Mouse (Mus musculus) midbrain, embryonic 16.5 days (tissue): ENCODE measurements around the gene Hus1b. TPM values are rescaled to one million over a fixed set of nuclear protein-coding genes. Genes with fewer than 3 reads are reported as not detected.

Experiments used
- ATAC-seq: fragments of 200-750 bp; cut with Nextera tagmentation; 2 replicates; pipeline ENCODE4 v1.8.0; 2017; ENCODE audit warnings: moderate TSS enrichment
- H3K27ac ChIP-seq: fragments of 300-500 bp; sonication (generic); 2 replicates; pipeline ENCODE4 v1.5.1; 2014; ENCODE audit warnings: mild to moderate bottlenecking, low read length, mixed read lengths
- H3K27me3 ChIP-seq: fragments of 300-500 bp; sonication (generic); 2 replicates; pipeline ENCODE4 v1.6.1; 2014; ENCODE audit warnings: low read depth, low read length, mixed read lengths; ENCODE audit not compliant: control insufficient read depth, insufficient read depth
- H3K36me3 ChIP-seq: fragments of 300-500 bp; sonication (generic); 2 replicates; pipeline ENCODE4 v1.6.1; 2014; ENCODE audit warnings: mild to moderate bottlenecking, low read length, moderate library complexity, mixed read lengths; ENCODE audit not compliant: control insufficient read depth, insufficient read depth
- H3K4me1 ChIP-seq: fragments of 300-500 bp; sonication (generic); 2 replicates; pipeline ENCODE4 v1.6.1; 2014; ENCODE audit warnings: mild to moderate bottlenecking, low read length, mixed read lengths; ENCODE audit not compliant: control insufficient read depth, insufficient read depth
- H3K4me2 ChIP-seq: fragments of 300-500 bp; sonication (generic); 2 replicates; pipeline ENCODE4 v1.6.1; 2014; ENCODE audit warnings: mild to moderate bottlenecking, low read length, mixed read lengths
- H3K4me3 ChIP-seq: fragments of 300-500 bp; sonication (generic); 2 replicates; pipeline ENCODE4 v1.5.1; 2014; ENCODE audit warnings: low read depth, mild to moderate bottlenecking, low read length, moderate library complexity, mixed read lengths
- H3K9ac ChIP-seq: fragments of 300-500 bp; sonication (generic); 2 replicates; pipeline ENCODE4 v1.6.1; 2014; ENCODE audit warnings: low read depth, low read length, mixed read lengths
- H3K9me3 ChIP-seq: fragments of 300-500 bp; sonication (generic); replicated peaks from 2 replicates; pipeline ENCODE4 v1.6.1; 2014; ENCODE audit warnings: mild to moderate bottlenecking, low read length, mixed read lengths; ENCODE audit not compliant: control insufficient read depth, poor library complexity, severe bottlenecking
- WGBS: fragments of 180-500 bp; shearing (Covaris S2); extraction: QIAGEN DNeasy Blood & Tissue Kit; methylation state at CpG from one replicate; pipeline ENCODE4 v1.1.7; 2014; 5-methylcytosine and 5-hydroxymethylcytosine counted together
- polyA plus RNA-seq: library from polyadenylated mRNA; unstranded; fragments of >200 nt; fragmentation: Nextera tagmentation; extraction: Ambion mirVana; gene quantifications from 2 replicates; pipeline ENCODE4 v1.2.1, GENCODE M21; 2015

Hus1b gene
- polyA plus RNA-seq, 1 experiment from 2014 or later: not detected

DNA sequence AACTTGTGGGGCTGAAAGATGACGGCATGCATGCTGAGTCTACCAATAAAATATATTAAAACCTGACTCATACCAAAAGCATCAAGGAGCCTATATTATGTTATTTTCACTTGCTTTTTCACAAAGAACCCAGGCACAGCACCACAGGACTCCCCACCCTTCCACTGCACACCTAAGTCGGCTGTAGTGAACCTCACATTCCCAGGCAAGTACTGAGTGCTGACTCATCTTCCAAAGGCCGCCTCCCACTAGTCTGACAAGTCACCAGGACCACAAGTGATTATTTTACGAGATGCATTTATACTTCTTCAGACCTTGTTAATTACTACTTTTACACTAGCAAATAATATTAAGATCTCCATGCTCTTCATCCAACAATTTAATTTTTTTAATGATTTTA, 15.9 kb downstream of the Hus1b start:
- WGBS: 83% methylated on average over 4 of the region's 4 CpGs

DNA sequence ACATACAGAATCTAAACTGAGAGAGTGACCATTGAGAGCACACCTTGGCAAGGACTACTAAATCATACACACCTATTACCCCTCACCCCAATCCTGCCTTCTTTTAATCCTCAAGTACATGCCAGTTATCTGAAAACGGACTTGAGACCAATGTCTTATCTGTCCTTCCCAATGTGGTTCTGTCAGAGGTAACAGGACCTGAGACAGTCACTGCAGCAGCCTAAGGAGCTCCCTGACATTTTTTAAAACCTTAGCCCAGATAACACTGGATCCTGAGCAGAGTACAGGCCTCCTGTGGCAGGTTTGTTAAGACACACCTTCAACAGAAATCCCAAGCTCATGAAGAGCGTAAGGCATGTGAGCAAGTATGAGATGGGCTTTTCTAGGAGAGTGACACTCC, 18.4 kb downstream of the Hus1b start:
- no peak overlapping the region for H3K27ac ChIP-seq
- WGBS: 96% methylated on average over 2 of the region's 2 CpGs

More for the DNA sequence above, 15.9 kb downstream of the Hus1b start:
- no peak for ATAC-seq
- H3K27ac ChIP-seq: no peak overlapping the region
- no peak overlapping the region for H3K4me3 ChIP-seq
- peaks cover 5% of the 10 kb centered on the region; the same call in 1 of the 2 replicates for H3K36me3 ChIP-seq
- H3K4me1 ChIP-seq: no peaks in the 10 kb centered on the region
- H3K4me2 ChIP-seq: no peak overlapping the region
- H3K9me3 ChIP-seq: no peaks in the 10 kb centered on the region
- no peak overlapping the region for H3K9ac ChIP-seq
- H3K27me3 ChIP-seq: no peaks in the 10 kb centered on the region

DNA sequence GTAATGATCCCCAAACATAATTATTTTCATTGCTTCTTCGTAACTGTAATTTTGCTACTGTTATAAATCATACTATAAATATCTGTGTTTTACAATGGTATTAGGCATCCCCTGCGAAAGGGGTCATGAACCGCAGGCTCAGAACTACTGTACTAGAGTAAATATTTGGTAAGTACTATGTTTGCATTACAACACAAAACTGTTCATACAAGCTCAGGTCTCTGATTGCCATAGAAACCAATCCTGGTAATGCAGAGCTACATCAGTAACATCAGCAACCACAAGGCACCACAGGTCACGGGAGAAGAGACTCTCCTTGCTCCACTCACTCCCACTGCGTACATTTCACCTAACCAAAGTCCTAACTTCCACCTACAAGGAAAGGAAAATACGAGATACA, 23.3 kb downstream of the Hus1b start:
- peaks cover 11% of the 10 kb centered on the region; the same call in 1 of the 2 replicates for H3K36me3 ChIP-seq
- no peak overlapping the region for H3K27ac ChIP-seq
- H3K27me3 ChIP-seq: no peaks in the 10 kb centered on the region
- no peak overlapping the region for H3K4me2 ChIP-seq
- no peak overlapping the region for H3K4me3 ChIP-seq
- no peak for ATAC-seq
- no peaks in the 10 kb centered on the region for H3K9me3 ChIP-seq
- 88% methylated on average over 6 of the region's 6 CpGs for WGBS
- no peaks in the 10 kb centered on the region for H3K4me1 ChIP-seq
- no peak overlapping the region for H3K9ac ChIP-seq

More for the DNA sequence above, 18.4 kb downstream of the Hus1b start:
- peaks cover 13% of the 10 kb centered on the region for H3K36me3 ChIP-seq
- H3K9ac ChIP-seq: no peak overlapping the region
- no peak overlapping the region for H3K4me3 ChIP-seq
- H3K4me1 ChIP-seq: no peaks in the 10 kb centered on the region
- H3K27me3 ChIP-seq: no peaks in the 10 kb centered on the region
- no peak for ATAC-seq
- no peak overlapping the region for H3K4me2 ChIP-seq
- H3K9me3 ChIP-seq: no peaks in the 10 kb centered on the region

DNA sequence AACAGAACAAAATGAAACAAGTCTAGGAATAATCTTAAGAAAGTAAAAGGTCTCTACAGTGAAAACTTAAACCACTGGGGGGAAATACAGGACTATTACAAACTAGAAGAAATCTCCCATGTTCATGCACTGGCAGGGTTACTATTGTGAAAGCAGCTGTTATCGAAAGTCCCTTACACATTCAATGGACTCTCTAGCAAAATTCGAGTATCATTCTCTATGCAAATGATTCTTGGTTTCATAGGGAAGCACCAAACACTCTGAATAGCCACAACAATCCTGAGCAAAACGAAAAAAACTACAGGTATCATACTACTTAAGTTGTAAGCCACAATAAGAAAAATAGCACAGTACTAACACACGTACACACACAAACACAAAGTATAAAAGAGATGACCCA, 25.6 kb downstream of the Hus1b start:
- H3K4me2 ChIP-seq: no peak overlapping the region
- 89% methylated on average over 4 of the region's 4 CpGs for WGBS
- H3K4me1 ChIP-seq: no peaks in the 10 kb centered on the region
- H3K27me3 ChIP-seq: no peaks in the 10 kb centered on the region
- H3K36me3 ChIP-seq: peaks cover 14% of the 10 kb centered on the region; the same call in 1 of the 2 replicates
- no peak overlapping the region for H3K9ac ChIP-seq
- no peak overlapping the region for H3K4me3 ChIP-seq
- ATAC-seq: no peak
- H3K9me3 ChIP-seq: no peaks in the 10 kb centered on the region
- no peak overlapping the region for H3K27ac ChIP-seq

DNA sequence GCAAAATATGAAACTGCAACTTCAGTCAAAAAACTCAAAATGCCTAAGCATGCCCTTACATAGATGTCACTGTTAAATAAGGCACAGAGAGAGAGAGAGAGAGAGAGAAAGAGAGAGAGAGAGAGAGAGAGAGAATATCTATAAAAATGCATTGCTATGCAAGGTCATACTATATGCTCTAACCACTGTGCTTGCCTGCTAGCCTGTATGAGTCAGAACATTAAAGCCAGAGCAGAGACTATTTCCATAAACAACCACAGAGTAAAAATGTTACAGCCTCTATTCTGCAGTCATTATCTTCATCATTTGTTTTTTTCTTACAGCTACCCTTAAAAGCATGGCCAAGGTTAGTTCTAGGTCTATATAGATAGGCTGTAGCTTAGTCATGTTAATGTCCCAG, 33.8 kb downstream of the Hus1b start:
- Histone ChIP-seq H3K9ac (no peak overlapping the region), H3K27ac (no peak overlapping the region), H3K36me3 (0 out of 2 replicates have a peak, but pooled peaks cover 2% of the 10 kb centered on the region), H3K4me3 (no peak overlapping the region), H3K4me2 (no peak overlapping the region), H3K9me3 (no peaks in the 10 kb centered on the region), H3K27me3 (no peaks in the 10 kb centered on the region), H3K4me1 (peaks cover 2% of the 10 kb centered on the region; the same call in 1 of the 2 replicates)
- ATAC-seq: no peak

DNA sequence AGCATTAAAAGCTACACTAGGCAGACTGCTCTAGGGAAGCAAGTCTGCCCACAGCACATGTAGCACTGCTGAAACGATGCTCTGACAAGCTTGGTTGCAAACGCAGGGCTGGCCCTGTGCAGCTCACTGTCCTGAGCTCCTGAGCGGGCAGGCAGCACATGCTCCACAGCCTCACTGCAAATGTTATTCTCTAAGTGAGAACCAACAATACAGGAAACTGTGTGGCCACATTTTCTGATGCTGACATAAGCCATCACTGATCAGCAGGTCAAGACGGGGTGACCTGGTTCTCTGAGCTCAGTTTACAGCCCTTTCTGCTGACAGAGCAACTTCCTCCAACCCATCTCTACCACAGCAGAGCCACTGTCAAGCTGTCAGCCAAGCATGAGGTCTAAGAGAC, 34.5 kb downstream of the Hus1b start:
- 0 out of 2 replicates have a peak, but pooled peaks cover 2% of the 10 kb centered on the region for H3K36me3 ChIP-seq
- no peak overlapping the region for H3K27ac ChIP-seq
- no peaks in the 10 kb centered on the region for H3K27me3 ChIP-seq
- H3K9ac ChIP-seq: no peak overlapping the region
- no peak overlapping the region for H3K4me3 ChIP-seq
- H3K4me1 ChIP-seq: peaks cover 2% of the 10 kb centered on the region; the same call in 1 of the 2 replicates
- ATAC-seq: no peak
- H3K4me2 ChIP-seq: no peak overlapping the region
- no peaks in the 10 kb centered on the region for H3K9me3 ChIP-seq
- WGBS: 32% methylated on average over 4 of the region's 4 CpGs

DNA sequence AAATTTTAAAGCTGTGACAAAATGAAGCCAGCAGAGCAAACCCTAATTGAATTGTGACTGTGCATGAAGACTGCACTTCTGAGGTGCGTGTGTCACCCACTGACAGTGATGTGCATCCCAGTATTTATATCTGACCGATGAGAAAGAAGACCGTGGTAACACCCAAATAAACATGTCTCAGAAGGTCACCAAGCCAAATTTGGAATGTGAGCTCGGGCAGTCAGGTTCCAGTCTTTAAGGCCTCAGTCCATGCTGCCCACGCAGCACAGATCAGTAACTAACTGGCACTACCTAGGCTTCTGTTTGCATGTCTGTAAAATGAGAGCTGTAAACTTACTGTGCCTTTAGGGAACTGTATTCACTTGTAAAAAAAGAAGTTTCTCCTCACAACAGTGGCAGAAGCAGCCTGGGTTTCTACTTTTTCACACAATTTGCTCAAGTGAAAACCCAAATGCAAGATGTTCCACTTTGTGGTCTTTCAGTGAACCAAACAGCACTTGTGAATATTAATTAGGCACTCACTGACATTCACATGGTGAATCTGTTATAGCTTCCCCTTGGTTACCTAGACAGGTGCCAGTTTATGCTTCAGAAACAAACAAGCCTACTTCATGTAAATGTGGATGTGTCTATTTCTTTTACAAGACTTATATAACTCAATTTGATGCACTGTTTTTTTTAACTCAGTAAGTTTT, 35.5 kb downstream of the Hus1b start:
- 0 out of 2 replicates have a peak, but pooled peaks cover 2% of the 10 kb centered on the region for H3K36me3 ChIP-seq
- no peak overlapping the region for H3K4me3 ChIP-seq
- peaks cover 2% of the 10 kb centered on the region; the same call in 1 of the 2 replicates for H3K4me1 ChIP-seq
- H3K9me3 ChIP-seq: no peaks in the 10 kb centered on the region
- no peak for ATAC-seq
- 80% methylated on average over 5 of the region's 5 CpGs for WGBS
- no peaks in the 10 kb centered on the region for H3K27me3 ChIP-seq
- H3K9ac ChIP-seq: no peak overlapping the region
- no peak overlapping the region for H3K4me2 ChIP-seq
- H3K27ac ChIP-seq: no peak overlapping the region

DNA sequence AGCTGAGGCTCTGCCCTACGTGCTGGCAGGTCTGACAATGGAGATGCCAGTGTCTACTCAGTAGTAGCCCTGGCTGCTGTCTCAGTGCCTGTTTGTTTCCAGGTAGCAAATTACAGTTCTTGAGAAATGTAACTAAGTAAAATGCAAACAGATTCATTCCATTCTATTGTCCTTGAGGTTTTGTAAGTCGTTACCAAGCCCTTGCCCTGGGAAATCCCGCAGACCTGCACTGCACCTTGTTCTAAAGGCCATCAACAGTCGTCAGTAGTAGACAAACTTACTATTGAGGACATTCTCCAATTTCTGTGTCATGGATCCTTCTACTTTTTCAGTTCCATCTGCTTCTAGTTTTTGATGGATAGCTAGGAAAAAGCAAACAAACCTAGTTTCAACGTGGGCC, 36.7 kb downstream of the Hus1b start:
- Histone ChIP-seq H3K9me3 (no peaks in the 10 kb centered on the region), H3K4me3 (no peak overlapping the region), H3K36me3 (0 out of 2 replicates have a peak, but pooled peaks cover 2% of the 10 kb centered on the region), H3K9ac (no peak overlapping the region), H3K4me2 (no peak overlapping the region), H3K27me3 (no peaks in the 10 kb centered on the region), H3K27ac (no peak overlapping the region), H3K4me1 (peaks cover 2% of the 10 kb centered on the region; the same call in 1 of the 2 replicates)
- whole genome bisulfite sequencing: 87% methylated on average over 5 of the region's 5 CpGs
- no peak for ATAC-seq

DNA sequence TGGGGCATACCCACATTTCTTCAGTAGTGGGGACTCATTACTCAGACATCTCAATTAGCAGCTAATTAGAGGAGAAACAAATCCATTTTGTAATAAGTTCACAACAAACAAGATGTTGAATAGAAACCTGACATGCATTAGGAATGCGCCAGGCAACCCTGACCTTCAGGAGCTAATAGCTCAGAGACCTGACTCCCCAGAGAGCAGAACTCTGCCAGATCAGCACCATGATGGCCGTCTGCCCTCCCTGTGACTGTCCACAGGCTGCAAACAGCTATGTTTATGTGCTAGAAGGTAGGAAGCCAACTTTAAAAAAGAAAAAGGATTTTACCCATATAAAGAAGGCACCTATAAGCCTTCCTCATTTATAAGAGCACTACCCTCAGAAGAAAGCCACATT, 45.3 kb downstream of the Hus1b start:
- no peak for ATAC-seq

More for the DNA sequence above, 45.3 kb downstream of the Hus1b start:
- H3K4me3 ChIP-seq: no peak overlapping the region
- H3K4me2 ChIP-seq: no peak overlapping the region
- H3K27ac ChIP-seq: no peak overlapping the region
- no peaks in the 10 kb centered on the region for H3K4me1 ChIP-seq
- no peaks in the 10 kb centered on the region for H3K9me3 ChIP-seq
- 50% methylated on average over 2 of the region's 2 CpGs for WGBS
- H3K36me3 ChIP-seq: peaks cover 15% of the 10 kb centered on the region
- no peaks in the 10 kb centered on the region for H3K27me3 ChIP-seq
- H3K9ac ChIP-seq: no peak overlapping the region
